Mouse (Mus musculus) left cerebral cortex, adult 2 months (tissue): ENCODE results near the gene Ep400. TPM values are rescaled to one million over a fixed set of nuclear protein-coding genes. Genes with fewer than 3 reads are reported as not detected.
A peak's percentile ranks its signal among the peaks of the same experiment; 100 is the strongest.

Experiments used
- DNase-seq, 2 experiments: peaks; one replicate each; pipeline ENCODE4 v3.0.0; 2021 to 2022; ENCODE audit warnings: low spot score in 2 of 2, mixed read lengths in 1 of 2; ENCODE audit errors: extremely low spot score in 1 of 2
- H3K27ac ChIP-seq: fragments of 200-600 bp; 2 replicates; pipeline ENCODE4 v1.8.1; 2022
- H3K4me3 ChIP-seq: fragments of 200-600 bp; 2 replicates; pipeline ENCODE4 v1.8.1; 2022
- CTCF ChIP-seq: fragments of 200-600 bp; IDR thresholded peaks from 2 replicates; pipeline ENCODE4 v1.8.1; 2022; ENCODE audit warnings: antibody characterized with exemption, mild to moderate bottlenecking, moderate library complexity
- intact Hi-C: fragments of 180-260 bp; cut with DNase I; formaldehyde crosslinking; loops from one replicate; pipeline ENCODE4 v1.15.1; 2025
- long read RNA-seq, 2 experiments: library from polyadenylated mRNA; stranded (forward); transcript quantifications; one replicate each; pipeline ENCODE4 v2.0.0; 2021; ENCODE audit warnings: borderline mapping rate in 2 of 2
- total RNA-seq, 2 experiments: library from RNA; stranded (reverse); gene quantifications; 2 replicates each; pipeline ENCODE4 v1.2.3; 2021

The Ep400 gene
- total RNA-seq = 100 to 1,000 TPM; 106 to 114 TPM
- long read RNA-seq, experiment 1, partial matches to known transcripts = 14 of 23 reads
- long read RNA-seq, experiment 1, other reads (novel, unspliced or antisense) = 8 of 23 reads
- long read RNA-seq, experiment 2, partial matches to known transcripts = 17 of 20 reads
- long read RNA-seq, experiment 2, other reads (novel, unspliced or antisense) = 3 of 20 reads

- peak; percentile 53 for TF ChIP-seq CTCF
- intact Hi-C loops = loop anchor here (1.0 to 2.0 kb wide), 2 partner anchors 10 to 38 kb away; partner anchors contain the start of gene Pus1
- peak; percentile 99 to 100 for DNase-seq
Measured at GRCm38 (mm10) chr5:110770448-110771158, at the start of gene Ep400. Gene Ep400, minus strand, starts transcription at chr5:110770717.

GRCm38 (mm10) chr5:110809667-110810325, 39.3 kb upstream of the Ep400 start, which contains the start of gene Ulk1:
Gene Ulk1, minus strand, starts transcription at chr5:110810097.
- intact Hi-C loops = loop anchor here (2.0 kb wide), 1 partner anchor 39 kb away; the partner anchor contains the start of gene Ep400
- no peak for TF ChIP-seq CTCF
- Histone ChIP-seq H3K4me3 (peak within 1 kb of the TSS; percentile 79), H3K27ac (peak within 1 kb of the TSS; percentile 88)
- peak; percentile 98 to 99 for DNase-seq

More at GRCm38 (mm10) chr5:110770448-110771158, at the start of gene Ep400:
- H3K27ac ChIP-seq = peak within 1 kb of the TSS; percentile 85
- peak within 1 kb of the TSS; percentile 90 for H3K4me3 ChIP-seq

GRCm38 (mm10) chr5:110808821-110809666, 38.5 kb upstream of the Ep400 start:
- intact Hi-C loops = loop anchor here (2.0 kb wide), 1 partner anchor 38 kb away; the partner anchor contains the start of gene Ep400
- TF ChIP-seq CTCF = no peak
- Histone ChIP-seq H3K4me3 (peak overlapping the region; percentile 79), H3K27ac (peak overlapping the region; percentile 88)
- DNase-seq = peak in 1 of 2 experiments; percentile 34

GRCm38 (mm10) chr5:110808061-110808631, 37.6 kb upstream of the Ep400 start:
- no peak for TF ChIP-seq CTCF
- Histone ChIP-seq H3K27ac (peak overlapping the region; percentile 88), H3K4me3 (peak overlapping the region; percentile 79)
- intact Hi-C loops = loop anchor here (2.0 kb wide), 1 partner anchor 37 kb away; the partner anchor contains the start of gene Ep400
- DNase-seq = peak; percentile 82 to 83

- Histone ChIP-seq H3K4me3 (peak overlapping the region; percentile 79), H3K27ac (peak overlapping the region; percentile 88)
- TF ChIP-seq CTCF = no peak
- DNase-seq = no peak
- intact Hi-C loops = no loop called here
Measured at GRCm38 (mm10) chr5:110807453-110807852, 36.9 kb upstream of the Ep400 start.

- Histone ChIP-seq H3K4me3 (no peak overlapping the region), H3K27ac (no peak overlapping the region)
- no peak for DNase-seq
- TF ChIP-seq CTCF = no peak
- intact Hi-C loops = no loop called here
Measured at GRCm38 (mm10) chr5:110806676-110807075, 36.2 kb upstream of the Ep400 start.

GRCm38 (mm10) chr5:110806154-110806553, 35.6 kb upstream of the Ep400 start:
- intact Hi-C loops = no loop called here
- no peak for TF ChIP-seq CTCF
- Histone ChIP-seq H3K27ac (no peak overlapping the region), H3K4me3 (no peak overlapping the region)
- no peak for DNase-seq

GRCm38 (mm10) chr5:110804012-110804743, 33.7 kb upstream of the Ep400 start:
- Histone ChIP-seq H3K27ac (no peak overlapping the region), H3K4me3 (no peak overlapping the region)
- no peak for DNase-seq
- intact Hi-C loops = no loop called here
- TF ChIP-seq CTCF = no peak

GRCm38 (mm10) chr5:110802809-110803208, 32.3 kb upstream of the Ep400 start:
- no peak overlapping the region for H3K4me3 ChIP-seq
- DNase-seq = no peak
- intact Hi-C loops = no loop called here
- no peak for TF ChIP-seq CTCF
- H3K27ac ChIP-seq = no peak overlapping the region

- no peak for DNase-seq
- Histone ChIP-seq H3K27ac (no peak overlapping the region), H3K4me3 (no peak overlapping the region)
- intact Hi-C loops = no loop called here
- TF ChIP-seq CTCF = no peak
Measured at GRCm38 (mm10) chr5:110802186-110802585, 31.7 kb upstream of the Ep400 start.
